In genomic region chr13:45211241-45211640, GRCm38 (mm10) we compare ENCODE assay signal across 33 mouse cellular contexts.
"Had no signal": no experiment of that assay in that cellular context is flagged by ENCODE, and none has a peak within 500 bp of the region (broad histone marks: within the 10 kb centered on the region; RNA-seq: fewer than 3 reads in every experiment).

No protein-coding gene starts in this region.

- H3K9me3 ChIP-seq: heart, embryonic 10.5 days; heart, embryonic 13.5 days; heart, embryonic 15.5 days; hindbrain, embryonic 10.5 days; hindbrain, embryonic 12.5 days; hindbrain, embryonic 13.5 days; hindbrain, embryonic 15.5 days; intestine, embryonic 15.5 days; kidney, embryonic 15.5 days had no signal

- H3K4me3 ChIP-seq: heart, embryonic 10.5 days; heart, embryonic 13.5 days; heart, embryonic 15.5 days; hindbrain, embryonic 10.5 days; hindbrain, embryonic 12.5 days; hindbrain, embryonic 13.5 days; hindbrain, embryonic 15.5 days; intestine, embryonic 15.5 days; kidney, embryonic 15.5 days; layer of hippocampus, adult 2 months; left cerebral cortex, adult 2 months had no signal

- H3K4me2 ChIP-seq: heart, embryonic 11.5 days; heart, embryonic 13.5 days; heart, embryonic 15.5 days; hindbrain, embryonic 12.5 days; hindbrain, embryonic 13.5 days; hindbrain, embryonic 14.5 days; hindbrain, embryonic 15.5 days; intestine, embryonic 15.5 days; kidney, embryonic 15.5 days had no signal

- DNase-seq: heart, postnatal 10 days; heart, postnatal 14 days; heart, postnatal 36 days; heart, postnatal 4 days; kidney, adult 11 months; kidney, adult 18-20 months; kidney, adult 2 months; kidney, adult 8-10 months; kidney, adult 9 months; kidney, postnatal 10 days; kidney, postnatal 14 days; kidney, postnatal 25 days; kidney, postnatal 36 days; kidney, postnatal 4 days; layer of hippocampus, adult 9-11 months; layer of hippocampus, postnatal 36 days had no signal

- H3K36me3 ChIP-seq: heart, embryonic 10.5 days; heart, embryonic 13.5 days; heart, embryonic 15.5 days; hindbrain, embryonic 10.5 days; hindbrain, embryonic 12.5 days; hindbrain, embryonic 13.5 days; hindbrain, embryonic 15.5 days; intestine, embryonic 15.5 days; kidney, embryonic 15.5 days had no signal

- H3K9ac ChIP-seq: heart, embryonic 13.5 days; heart, embryonic 15.5 days; hindbrain, embryonic 12.5 days; hindbrain, embryonic 13.5 days; hindbrain, embryonic 14.5 days; hindbrain, embryonic 15.5 days; intestine, embryonic 15.5 days; kidney, embryonic 15.5 days had no signal

- H3K27ac ChIP-seq: heart, embryonic 10.5 days; heart, embryonic 13.5 days; heart, embryonic 15.5 days; hindbrain, embryonic 10.5 days; hindbrain, embryonic 12.5 days; hindbrain, embryonic 13.5 days; hindbrain, embryonic 14.5 days; hindbrain, embryonic 15.5 days; intestine, embryonic 15.5 days; kidney, embryonic 15.5 days; kidney, postnatal 0 days; layer of hippocampus, adult 2 months; left cerebral cortex, adult 2 months had no signal

- H3K4me1 ChIP-seq: heart, embryonic 10.5 days; heart, embryonic 13.5 days; heart, embryonic 15.5 days; kidney, embryonic 15.5 days had no signal

- ATAC-seq: inflammation-experienced regulatory T-cells, adult 6 months; intestine, embryonic 15.5 days; intestine, embryonic 16.5 days; intestine, postnatal 0 days had no signal

- H3K27me3 ChIP-seq: heart, embryonic 13.5 days; heart, embryonic 15.5 days; hindbrain, embryonic 12.5 days; hindbrain, embryonic 13.5 days; hindbrain, embryonic 15.5 days; intestine, embryonic 15.5 days; kidney, embryonic 15.5 days had no signal
